Mouse (Mus musculus) lung, postnatal 0 days (tissue): ENCODE results near the gene Ptprt. TPM values are rescaled to one million over a fixed set of nuclear protein-coding genes. Genes with fewer than 3 reads are reported as not detected.

Experiments
- ATAC-seq: fragments of 200-750 bp; cut with Nextera tagmentation; 2 replicates; pipeline ENCODE4 v1.8.0; 2017; ENCODE audit warnings: moderate library complexity
- DNase-seq: peaks from one replicate; pipeline ENCODE4 v3.0.0-alpha.2; 2016; ENCODE audit warnings: low spot score
- H3K27ac ChIP-seq: fragments of 300-500 bp; sonication (generic); 2 replicates; pipeline ENCODE4 v1.5.1; 2014; ENCODE audit warnings: antibody characterized with exemption, mild to moderate bottlenecking, low read length, mixed read lengths
- H3K27me3 ChIP-seq: fragments of 300-500 bp; sonication (generic); replicated peaks from 2 replicates; pipeline ENCODE4 v1.6.1; 2014; ENCODE audit warnings: low read length, mixed read lengths; ENCODE audit not compliant: insufficient read depth
- H3K36me3 ChIP-seq: fragments of 300-500 bp; sonication (generic); 2 replicates; pipeline ENCODE4 v1.6.1; 2014; ENCODE audit warnings: low read length, mixed read lengths; ENCODE audit not compliant: insufficient read depth
- H3K4me1 ChIP-seq: fragments of 300-500 bp; sonication (generic); 2 replicates; pipeline ENCODE4 v1.6.1; 2014; ENCODE audit warnings: antibody characterized with exemption, low read depth, low read length, mixed read lengths; ENCODE audit not compliant: insufficient read depth
- H3K4me2 ChIP-seq: fragments of 300-500 bp; sonication (generic); replicated peaks from 2 replicates; pipeline ENCODE4 v1.6.1; 2014; ENCODE audit warnings: low read depth, mild to moderate bottlenecking, low read length, moderate library complexity, mixed read lengths
- H3K4me3 ChIP-seq: fragments of 300-500 bp; sonication (generic); 2 replicates; pipeline ENCODE4 v1.5.1; 2014; ENCODE audit warnings: low read depth, low read length
- H3K9ac ChIP-seq: fragments of 300-500 bp; sonication (generic); replicated peaks from 2 replicates; pipeline ENCODE4 v1.6.1; 2014; ENCODE audit warnings: low read depth, mild to moderate bottlenecking
- H3K9me3 ChIP-seq: fragments of 300-500 bp; sonication (generic); 2 replicates; pipeline ENCODE4 v1.6.1; 2016; ENCODE audit warnings: low read length, mixed read lengths
- CTCF ChIP-seq: IDR thresholded peaks from 2 replicates; pipeline ENCODE4 v1.5.1; 2016; ENCODE audit warnings: antibody characterized with exemption, mild to moderate bottlenecking
- EP300 ChIP-seq: IDR thresholded peaks from 2 replicates; pipeline ENCODE4 v1.6.1; 2016; ENCODE audit warnings: antibody characterized with exemption, mild to moderate bottlenecking, control low read depth
- WGBS: fragments of 180-500 bp; shearing (Covaris S2); extraction: QIAGEN DNeasy Blood & Tissue Kit; methylation state at CpG from one replicate; pipeline ENCODE4 v1.1.7; 2014; 5-methylcytosine and 5-hydroxymethylcytosine counted together
- polyA plus RNA-seq: library from polyadenylated mRNA; unstranded; fragments of >200 nt; fragmentation: Nextera tagmentation; extraction: Ambion mirVana; gene quantifications from 2 replicates; pipeline ENCODE4 v1.2.1, GENCODE M21; 2015

Ptprt gene
- polyA plus RNA-seq, 1 experiment from 2014 or later = 0.37 TPM

- no peak for DNase-seq
- TF ChIP-seq CTCF (no peak), EP300 (no peak)
- Histone ChIP-seq H3K27me3 (no peaks in the 10 kb centered on the region), H3K9ac (no peak overlapping the region), H3K9me3 (no peaks in the 10 kb centered on the region), H3K36me3 (no peaks in the 10 kb centered on the region), H3K4me1 (no peaks in the 10 kb centered on the region), H3K4me2 (no peak overlapping the region), H3K27ac (no peak overlapping the region), H3K4me3 (no peak overlapping the region)
- WGBS = 86% methylated on average over 7 of the region's 7 CpGs
- no peak for ATAC-seq
Observed at GRCm38 (mm10) chr2:161706386-161706915, 954.5 kb downstream of the Ptprt start.

GRCm38 (mm10) chr2:161704811-161705210, 956.1 kb downstream of the Ptprt start:
- Histone ChIP-seq H3K9ac (no peak overlapping the region), H3K4me1 (no peaks in the 10 kb centered on the region), H3K4me3 (no peak overlapping the region), H3K27me3 (no peaks in the 10 kb centered on the region), H3K27ac (no peak overlapping the region), H3K36me3 (no peaks in the 10 kb centered on the region), H3K4me2 (no peak overlapping the region), H3K9me3 (no peaks in the 10 kb centered on the region)
- no peak for TF ChIP-seq CTCF
- no peak for TF ChIP-seq EP300
- WGBS = 47% methylated on average over 8 of the region's 8 CpGs
- no peak for ATAC-seq
- no peak for DNase-seq

GRCm38 (mm10) chr2:161704410-161704809, 956.5 kb downstream of the Ptprt start:
- Histone ChIP-seq H3K36me3 (no peaks in the 10 kb centered on the region), H3K9me3 (no peaks in the 10 kb centered on the region), H3K4me2 (no peak overlapping the region), H3K9ac (no peak overlapping the region), H3K4me1 (no peaks in the 10 kb centered on the region), H3K4me3 (no peak overlapping the region), H3K27ac (no peak overlapping the region), H3K27me3 (no peaks in the 10 kb centered on the region)
- peak; percentile 48 for DNase-seq
- 30% methylated on average over 9 of the region's 9 CpGs for WGBS
- TF ChIP-seq EP300 = no peak
- TF ChIP-seq CTCF = no peak
- no peak for ATAC-seq

DNA sequence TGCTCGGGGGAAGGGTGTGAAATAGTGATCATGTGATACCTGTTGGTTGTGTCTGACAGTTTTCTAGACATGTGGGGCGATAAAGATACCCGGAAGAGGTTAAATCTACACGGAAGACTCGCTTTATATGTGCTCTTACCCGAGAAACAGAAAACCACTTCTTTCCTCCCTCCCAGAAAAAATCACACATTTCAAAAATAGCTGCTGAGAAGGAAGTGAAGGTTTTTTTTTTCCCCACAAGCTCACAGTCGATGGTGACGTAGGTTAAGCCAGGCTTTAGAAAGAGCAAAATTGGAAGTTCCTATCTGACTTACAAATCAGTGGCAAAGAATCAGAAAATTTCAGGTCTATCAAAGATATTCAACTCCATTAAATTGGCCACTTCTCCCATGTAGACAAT, 965.1 kb downstream of the Ptprt start:
- ATAC-seq = no peak
- 73% methylated on average over 8 of the region's 8 CpGs for WGBS

DNA sequence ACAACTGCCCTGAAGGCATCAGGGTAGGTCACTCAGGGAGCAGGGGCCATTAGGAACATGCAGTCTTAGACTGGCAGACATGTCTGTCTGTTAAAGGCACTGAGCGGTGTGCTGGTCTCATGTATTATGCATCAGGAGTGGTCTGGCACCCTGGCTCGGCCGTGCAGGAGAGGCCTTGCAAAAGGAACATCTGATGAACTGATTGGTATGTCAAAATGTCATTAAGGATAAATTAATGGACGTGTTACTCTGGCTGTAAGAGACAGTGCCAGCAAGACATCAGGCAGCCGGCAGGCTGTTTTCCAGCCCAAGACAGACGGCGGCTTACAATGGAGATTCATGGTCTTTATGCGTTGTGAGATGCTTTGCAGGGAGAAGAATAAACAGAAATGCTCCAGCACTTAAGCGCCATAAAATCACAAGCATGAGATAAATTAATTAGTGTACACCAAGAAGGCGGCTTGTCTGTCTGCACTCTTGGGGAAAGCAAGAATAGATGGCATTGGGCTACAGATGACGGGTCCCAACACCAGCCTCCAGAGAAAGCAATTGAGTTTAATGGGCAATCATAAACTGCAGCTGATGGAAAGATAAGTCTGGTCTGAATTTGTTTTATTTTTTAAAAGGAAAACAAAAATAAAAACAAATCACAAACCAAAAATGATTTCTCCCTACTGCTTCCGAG, 992.5 kb downstream of the Ptprt start:
- H3K27ac ChIP-seq = no peak overlapping the region
- WGBS = 76% methylated on average over 12 of the region's 12 CpGs

More for the DNA sequence above, 965.1 kb downstream of the Ptprt start:
- TF ChIP-seq CTCF = no peak
- no peak for TF ChIP-seq EP300
- Histone ChIP-seq H3K27ac (no peak overlapping the region), H3K9me3 (no peaks in the 10 kb centered on the region), H3K4me1 (no peaks in the 10 kb centered on the region), H3K9ac (no peak overlapping the region), H3K27me3 (no peaks in the 10 kb centered on the region), H3K36me3 (no peaks in the 10 kb centered on the region), H3K4me2 (no peak overlapping the region), H3K4me3 (no peak overlapping the region)
- no peak for DNase-seq

GRCm38 (mm10) chr2:161661912-161662311, 999.0 kb downstream of the Ptprt start:
- WGBS = 30% methylated on average over 5 of the region's 5 CpGs
- H3K4me1 ChIP-seq = no peaks in the 10 kb centered on the region
- DNase-seq = peak; percentile 6
- no peak overlapping the region for H3K9ac ChIP-seq
- H3K4me2 ChIP-seq = no peak overlapping the region
- no peak overlapping the region for H3K27ac ChIP-seq
- no peaks in the 10 kb centered on the region for H3K9me3 ChIP-seq
- ATAC-seq = no peak
- H3K4me3 ChIP-seq = no peak overlapping the region
- TF ChIP-seq CTCF = no peak
- no peak for TF ChIP-seq EP300
- H3K36me3 ChIP-seq = no peaks in the 10 kb centered on the region
- H3K27me3 ChIP-seq = no peaks in the 10 kb centered on the region

More for the DNA sequence above, 992.5 kb downstream of the Ptprt start:
- ATAC-seq (no peak), DNase-seq (no peak)
- no peak overlapping the region for H3K4me2 ChIP-seq
- TF ChIP-seq EP300 = no peak
- TF ChIP-seq CTCF = no peak
- H3K9ac ChIP-seq = no peak overlapping the region
- H3K4me1 ChIP-seq = no peaks in the 10 kb centered on the region
- no peaks in the 10 kb centered on the region for H3K27me3 ChIP-seq
- H3K4me3 ChIP-seq = no peak overlapping the region
- H3K36me3 ChIP-seq = no peaks in the 10 kb centered on the region
- no peaks in the 10 kb centered on the region for H3K9me3 ChIP-seq
